Mouse (Mus musculus) thymus, postnatal 4 days (tissue): ENCODE data around the gene Mvk.
A peak's percentile ranks its signal among the peaks of the same experiment; 100 is the strongest.

Experiments used
- DNase-seq: peaks from one replicate; pipeline ENCODE4 v3.0.0; 2021

The Mvk gene

DNA sequence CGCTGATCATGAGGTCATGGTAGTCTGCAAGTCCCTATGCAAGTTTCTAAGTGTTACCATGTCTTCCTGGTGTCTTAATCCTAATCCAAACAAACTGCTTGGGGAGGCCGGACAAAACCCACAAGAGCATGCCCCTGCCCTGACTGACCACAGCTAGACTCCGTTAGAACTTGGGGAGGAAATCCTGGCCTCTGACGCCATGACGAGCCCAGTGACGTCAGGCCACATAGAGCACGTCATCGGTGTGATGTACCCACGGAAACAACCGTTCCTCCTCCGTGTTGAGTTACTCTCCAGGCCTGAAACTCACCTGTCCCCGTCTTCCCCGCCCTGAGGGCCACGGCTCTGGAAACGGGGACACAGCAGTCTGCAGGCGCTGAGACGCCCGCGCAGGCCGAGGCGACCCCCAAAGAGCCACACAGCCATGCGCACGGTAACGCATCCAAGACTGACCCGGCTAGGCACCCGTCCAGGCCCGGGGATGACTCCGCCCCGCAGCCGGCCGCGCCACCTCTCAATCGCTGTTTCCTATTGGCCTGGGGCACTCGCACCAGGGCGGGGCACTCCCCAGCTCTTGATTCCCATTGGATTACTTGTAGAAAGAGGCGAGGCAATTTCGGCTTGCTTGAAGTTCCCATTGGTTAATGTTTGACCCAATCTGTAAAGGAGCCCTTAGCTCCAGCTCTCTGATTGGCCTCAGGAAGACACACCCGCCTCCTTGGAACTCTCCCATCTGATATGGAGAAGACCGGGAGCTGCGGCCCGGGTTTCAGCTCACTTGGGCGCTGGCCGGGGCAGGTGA, at the start of gene Mvk, which contains the start of gene Mmab:
Gene Mvk, plus strand, starts transcription at position 704 of the 802 bp plus-strand sequence.
Gene Mmab, minus strand, starts transcription at position 495 of the 802 bp plus-strand sequence.
- peak; percentile 97 for DNase-seq

DNA sequence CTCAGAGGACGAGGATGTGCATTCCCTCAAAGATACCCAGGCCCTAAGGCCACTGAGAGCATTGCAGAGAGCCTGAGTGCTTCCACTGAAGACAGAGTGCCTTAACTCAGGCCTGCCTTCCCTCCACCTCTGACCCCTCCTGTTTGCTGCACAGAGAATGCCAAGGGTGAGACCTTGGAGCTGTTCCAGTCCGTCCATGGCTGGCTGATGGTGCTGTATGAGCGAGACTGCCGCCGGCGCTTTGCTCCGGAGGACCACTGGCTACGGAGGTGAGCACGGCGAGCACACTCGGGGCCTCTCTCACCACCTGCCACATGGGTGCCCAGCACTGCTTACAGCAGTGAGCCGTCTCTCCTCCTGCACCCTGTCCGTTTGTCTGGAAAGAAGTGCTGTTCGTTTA, 37.5 kb upstream of the Mvk start:
- DNase-seq: no peak

DNA sequence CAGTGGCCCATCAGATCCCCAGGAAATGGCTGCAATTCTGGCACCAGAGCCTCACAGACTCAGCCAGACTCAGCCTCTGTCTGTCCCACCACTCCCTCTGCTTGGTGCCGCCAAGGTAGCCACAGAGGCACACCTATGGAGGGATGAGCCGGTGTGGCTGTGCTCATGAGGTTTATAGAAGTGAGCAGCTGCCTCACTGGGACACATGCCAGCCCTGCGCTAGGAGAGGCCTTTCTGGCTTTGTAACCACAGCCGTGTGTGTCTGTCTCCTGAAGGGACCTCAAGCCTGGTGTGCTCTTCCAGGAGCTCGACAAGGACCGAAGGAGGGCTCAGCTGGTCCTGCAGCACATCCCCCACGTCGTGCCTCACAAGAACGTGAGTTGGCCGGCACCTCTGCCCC, 36.8 kb upstream of the Mvk start:
- no peak for DNase-seq

DNA sequence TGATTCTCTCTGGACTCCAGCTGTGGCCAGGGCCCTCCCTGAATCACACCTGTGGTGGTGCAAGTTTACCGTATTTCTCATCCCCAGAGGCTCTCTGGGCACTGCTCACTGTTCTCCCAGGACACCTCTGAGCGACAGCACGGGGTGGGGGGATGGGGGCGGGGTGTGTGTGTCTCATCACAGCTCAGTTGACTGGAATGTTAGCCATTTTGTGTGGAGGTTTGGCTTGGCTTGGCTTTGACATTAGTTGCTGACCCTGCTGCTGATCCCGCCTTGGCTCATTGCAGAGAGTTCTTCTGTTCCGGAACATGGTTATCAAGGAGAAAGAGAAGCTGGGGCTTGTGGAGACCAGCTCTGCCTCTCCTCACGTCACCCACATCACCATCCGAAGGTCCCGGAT, 36.3 kb upstream of the Mvk start:
- no peak for DNase-seq

DNA sequence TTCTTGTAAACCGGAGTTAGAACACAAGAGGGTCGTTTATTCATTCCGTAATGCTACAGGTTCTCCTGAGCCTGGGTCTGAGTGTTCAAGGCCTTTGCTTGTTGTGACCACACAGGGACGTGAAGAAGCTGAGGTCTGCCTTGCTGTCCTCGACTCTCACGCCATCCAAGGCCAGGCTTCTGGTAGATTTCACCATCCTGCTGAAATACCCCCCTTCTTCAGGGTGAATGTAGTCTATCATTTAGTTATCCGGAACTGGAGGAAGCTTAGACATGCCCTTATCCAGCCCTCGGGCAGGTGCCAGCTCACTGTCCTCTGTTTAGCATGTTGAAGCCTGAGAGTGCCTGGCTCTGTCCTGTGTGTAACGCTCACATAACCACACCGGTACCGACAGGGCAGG, 35.2 kb upstream of the Mvk start:
- no peak for DNase-seq

DNA sequence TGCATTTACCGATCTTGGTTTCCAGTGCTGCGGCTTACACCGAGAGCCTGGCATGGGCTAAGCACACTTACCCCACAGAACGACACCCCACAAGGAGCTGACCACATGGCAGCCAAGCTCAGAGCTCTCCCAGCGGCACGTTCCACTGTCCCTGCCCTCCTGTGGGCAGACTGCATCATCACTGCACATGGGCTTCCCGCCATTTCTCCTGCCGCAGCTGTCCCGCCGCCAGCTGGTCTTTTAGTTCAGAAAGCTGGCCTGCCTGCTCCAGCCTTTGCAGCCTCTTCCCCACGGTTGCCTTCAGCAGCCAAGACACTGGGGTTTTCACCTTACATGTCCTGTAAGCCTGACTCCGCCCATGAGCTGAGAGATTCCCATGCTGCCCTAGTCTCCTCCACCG, 33.6 kb upstream of the Mvk start:
- no peak for DNase-seq

DNA sequence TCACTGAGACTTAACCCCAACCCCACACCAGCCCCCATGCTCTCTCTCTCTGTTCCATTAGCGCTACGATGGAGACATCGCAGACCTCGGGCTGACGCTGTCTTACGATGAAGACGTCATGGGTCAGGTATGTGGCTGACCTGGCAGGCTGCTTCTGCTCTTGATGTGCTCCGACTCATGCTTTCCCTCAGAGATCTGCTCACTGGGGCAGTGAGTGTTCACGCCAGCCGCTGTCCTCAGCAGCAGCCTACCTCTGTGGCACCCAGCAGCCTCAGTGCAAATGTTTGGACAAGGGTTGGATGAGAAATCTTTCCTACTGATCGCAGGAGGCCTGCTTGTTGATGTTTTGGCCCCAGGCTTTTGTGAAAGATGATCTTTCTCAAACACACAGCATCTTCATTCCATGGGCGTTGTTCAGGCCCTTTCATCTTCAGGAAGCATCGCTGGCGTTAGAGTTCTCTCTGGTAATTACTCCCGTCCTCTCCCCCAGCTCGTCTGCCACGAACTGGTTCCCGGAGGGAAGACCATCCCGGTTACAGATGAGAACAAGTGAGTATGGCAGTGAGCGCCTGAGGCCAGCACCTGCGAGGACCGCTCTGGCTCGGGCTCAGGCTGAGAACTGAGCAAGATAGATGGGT, 31.6 kb upstream of the Mvk start:
- DNase-seq: no peak

DNA sequence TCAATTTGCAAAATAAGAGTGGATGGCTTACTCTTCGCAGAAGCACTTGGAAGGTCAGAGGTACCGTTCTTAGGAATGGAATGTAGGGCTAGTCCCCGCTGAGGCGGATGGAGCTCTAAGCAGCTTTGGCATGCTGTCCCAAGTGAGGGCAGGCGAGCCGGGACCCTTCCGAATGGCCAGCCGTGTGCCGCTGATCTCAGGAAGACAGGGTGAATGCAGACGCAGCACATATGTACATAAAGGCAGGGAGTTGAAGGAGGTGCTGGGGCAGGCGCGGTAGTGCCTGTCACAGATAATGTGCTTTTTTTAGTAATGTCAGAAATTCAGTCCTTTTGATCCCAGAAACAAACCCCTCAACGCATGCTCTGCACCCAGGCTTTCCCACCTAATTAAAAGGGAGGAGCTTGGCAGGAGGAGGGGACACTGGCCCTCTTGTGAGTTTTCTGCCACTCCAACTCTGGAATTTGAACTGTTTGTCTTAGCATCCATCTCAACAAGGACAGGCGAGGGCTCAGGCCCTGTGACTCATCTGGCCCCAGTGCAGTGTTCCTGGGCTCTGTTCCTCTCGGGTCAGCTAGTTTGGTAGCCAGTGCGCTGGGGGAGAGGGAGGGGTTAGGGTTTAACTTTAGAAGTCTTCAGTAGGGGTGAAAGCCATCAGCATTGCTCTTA, 30.9 kb upstream of the Mvk start:
- DNase-seq: no peak

DNA sequence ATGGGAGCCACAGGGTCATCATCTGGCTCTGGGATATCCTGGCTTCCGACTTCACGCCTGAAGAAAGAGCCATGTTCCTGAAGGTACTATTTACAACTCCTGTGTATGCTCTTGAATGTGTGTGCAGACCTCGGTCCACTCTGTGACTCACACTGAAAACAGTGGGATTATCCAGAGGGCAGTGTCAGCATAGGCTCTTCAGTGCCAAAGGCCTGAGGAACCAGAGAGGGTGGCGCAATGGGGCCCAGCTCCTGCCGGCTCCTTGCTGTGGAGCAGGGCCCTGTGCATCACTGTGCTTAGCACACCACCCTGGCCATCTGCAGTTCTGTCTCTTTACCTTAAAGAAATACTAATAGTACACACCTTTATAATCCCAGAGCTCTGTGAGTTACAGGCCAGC, 28.5 kb upstream of the Mvk start:
- no peak for DNase-seq

DNA sequence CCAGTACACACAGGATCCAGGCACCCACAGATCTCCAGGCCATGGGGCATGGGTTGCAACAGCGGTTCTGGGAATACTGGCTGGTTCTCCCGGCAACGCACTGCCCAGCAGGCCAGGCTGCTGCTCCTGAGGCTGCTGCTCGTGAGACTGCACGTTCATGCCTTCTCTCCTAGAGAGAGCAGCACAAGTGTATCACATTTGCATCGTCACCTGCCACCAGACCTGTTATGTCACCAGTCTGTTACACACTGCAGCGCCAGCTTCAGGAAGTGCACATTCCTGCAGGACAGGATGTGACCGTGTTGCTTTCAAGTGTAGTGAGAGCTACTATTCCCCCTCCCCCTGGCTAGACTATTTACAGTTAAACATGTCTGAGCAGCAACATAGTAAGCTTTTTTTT, 27.2 kb upstream of the Mvk start:
- DNase-seq: no peak

DNA sequence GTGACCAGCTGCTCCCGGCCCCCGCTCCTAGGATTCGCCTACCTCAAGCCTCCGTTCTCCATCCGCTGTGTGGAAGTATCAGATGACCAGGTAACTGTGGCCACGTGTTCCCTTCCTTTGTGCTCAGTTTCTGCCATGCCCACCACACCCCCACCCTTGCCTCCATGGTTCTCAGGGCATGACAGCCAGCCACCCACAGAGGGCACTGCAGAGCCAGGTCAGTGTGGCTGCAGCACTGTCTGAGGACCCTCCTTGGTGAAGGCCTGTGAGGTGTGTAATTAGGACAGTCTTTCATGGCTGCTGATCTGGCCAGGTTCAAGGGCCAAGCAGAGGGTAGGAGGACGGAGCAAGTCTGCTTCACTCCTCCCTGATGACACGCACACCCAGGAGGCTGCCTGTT, 25.5 kb upstream of the Mvk start:
- peak; percentile 50 for DNase-seq

DNA sequence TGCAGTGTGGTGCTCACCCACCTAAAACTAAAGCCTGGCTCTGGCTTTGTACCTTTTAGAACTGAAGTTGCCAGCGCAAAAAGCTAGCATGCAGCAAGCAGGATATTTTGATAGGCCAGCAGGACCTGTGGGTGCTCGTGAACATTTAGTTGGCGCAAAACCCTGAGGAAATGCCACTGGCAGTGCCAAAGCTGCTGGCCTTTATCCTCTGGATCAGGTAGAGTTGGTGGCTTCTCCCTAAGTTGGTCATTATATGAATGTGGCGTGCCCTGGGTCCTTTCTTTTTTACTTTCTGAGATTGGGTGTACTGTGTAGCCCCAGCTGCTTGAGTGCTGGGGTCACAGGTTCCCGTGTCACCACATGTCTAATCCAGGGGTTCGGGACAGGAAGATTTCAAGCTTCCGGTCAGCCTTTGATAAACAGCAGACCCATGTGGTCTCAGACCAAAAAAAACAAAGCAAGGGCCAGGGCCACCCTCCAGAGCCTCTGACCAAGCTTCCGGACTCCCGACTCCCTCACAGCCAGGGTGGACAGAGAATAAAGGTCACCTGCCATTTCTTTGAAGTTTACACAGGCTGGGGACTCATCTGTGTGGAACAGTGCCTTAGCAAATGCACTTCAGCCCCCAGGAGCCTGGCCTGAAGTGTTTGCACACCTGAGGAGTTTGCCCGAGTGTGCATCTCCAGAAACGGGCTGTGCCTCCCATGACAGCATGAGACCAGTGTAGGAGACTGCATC, 22.3 kb upstream of the Mvk start:
- DNase-seq: no peak

DNA sequence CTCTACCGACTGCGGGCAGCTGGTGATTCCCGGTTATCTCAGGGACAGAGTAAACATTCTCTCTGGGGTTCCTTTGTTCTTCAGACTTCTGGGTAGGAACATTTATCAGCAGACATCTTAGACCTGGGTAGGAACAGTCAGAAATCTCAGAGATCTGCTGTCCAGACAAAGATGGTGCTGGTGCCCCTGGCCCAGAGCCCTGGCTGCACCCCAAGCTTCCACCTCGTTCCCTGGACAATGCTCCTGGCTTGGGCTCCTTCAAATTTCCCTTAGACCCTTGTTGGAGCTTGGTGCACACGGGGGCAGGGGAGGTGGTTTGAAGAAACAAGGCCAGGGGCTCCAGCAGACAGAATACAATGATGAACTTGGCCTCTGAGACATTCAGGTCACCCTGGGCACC, 21.5 kb upstream of the Mvk start:
- no peak for DNase-seq

DNA sequence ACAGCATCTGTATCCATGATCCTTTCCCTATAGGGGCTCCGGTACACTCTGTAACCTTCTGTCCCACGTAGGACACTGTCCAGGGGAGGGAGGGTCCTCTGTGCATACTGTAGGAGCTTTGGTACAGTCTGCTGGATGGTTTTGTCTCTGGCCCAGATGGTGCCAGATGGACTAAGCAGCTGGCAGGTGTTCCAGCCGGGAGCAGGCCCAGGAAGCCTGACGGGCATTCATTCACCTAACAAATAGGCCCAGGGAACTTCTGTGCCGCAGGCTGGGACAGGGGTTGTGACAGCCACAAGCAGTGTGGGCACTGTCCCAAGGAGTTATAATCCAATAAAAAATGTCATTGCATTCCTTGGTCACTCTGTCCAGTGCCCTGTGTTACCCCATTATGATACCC, 20.1 kb upstream of the Mvk start:
- DNase-seq: no peak

DNA sequence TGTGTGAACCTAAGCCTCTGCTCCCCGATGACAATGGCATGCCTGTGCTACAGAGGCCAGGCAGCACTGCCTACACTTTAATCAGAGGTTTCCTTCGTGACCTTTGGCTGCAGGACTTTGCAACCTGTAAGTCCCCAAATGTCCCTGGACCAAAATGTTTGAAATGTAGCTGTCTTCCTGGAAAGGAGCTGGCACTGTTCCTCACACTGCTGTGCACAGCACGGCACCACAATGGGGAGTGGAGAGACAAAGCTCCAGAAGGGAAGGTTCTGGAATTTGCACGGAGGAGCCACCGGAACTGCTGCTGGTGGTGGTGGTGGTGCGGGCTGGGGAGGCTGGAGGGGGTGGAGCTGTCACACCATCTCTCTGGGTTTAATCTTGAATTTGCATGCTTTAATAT, 17.3 kb upstream of the Mvk start:
- no peak for DNase-seq

DNA sequence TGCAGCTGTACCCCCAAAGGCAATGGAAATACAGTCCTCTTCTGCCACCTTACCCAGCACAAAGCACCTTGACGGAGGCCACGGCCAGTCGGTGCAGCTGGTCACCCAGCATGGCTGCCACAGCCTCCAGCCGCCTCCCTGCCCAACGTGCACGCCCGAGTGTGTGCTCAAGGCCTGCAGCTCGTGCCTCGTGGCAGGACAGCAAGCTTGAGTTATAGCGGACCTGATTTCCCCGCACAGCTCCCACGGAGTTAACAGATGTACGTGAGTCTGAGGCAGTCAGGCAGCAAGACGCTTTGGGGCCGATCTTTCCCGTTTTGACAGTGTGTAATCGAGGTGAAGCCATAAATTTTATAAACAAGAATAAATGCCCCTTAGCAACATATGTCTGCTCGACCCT, 15.4 kb upstream of the Mvk start:
- DNase-seq: no peak

DNA sequence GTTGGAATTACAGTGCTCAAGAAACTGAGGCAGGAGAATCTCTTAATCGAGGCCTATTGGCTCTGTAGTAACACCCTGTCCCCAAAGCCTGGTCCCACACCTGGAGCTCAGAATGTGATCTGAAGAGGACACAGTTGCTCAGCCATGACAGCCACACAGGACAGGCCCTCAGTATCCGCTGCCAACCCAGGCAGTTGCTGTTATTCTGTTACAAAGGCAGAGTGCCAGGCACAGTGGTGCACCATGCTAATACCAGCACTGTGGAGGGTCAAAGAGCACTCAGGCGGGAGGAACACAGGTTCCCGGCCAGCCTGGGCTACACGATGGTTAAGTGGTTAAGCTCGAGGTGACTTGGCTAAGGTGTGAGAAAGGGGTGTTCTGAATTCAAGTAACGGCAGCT, 14.3 kb upstream of the Mvk start:
- no peak for DNase-seq

DNA sequence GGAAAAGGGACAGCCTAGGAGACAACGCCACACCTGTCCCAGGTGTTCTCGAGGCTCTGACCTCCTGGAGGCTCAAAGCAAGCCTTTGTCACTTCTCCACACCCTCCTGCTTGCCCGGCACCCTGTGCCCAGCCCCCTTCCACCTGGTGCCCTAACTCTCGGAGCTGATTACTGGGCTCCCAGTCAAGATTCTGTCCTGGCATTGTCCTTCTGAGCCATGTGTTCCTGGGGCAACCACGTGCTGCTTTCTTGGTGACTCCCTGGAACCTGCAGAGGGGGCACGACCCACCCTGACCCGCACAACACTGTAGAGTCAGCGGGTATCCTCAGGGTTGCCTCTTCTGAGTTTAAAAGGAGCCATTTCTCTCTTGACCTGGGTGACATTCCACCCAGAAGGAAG, 9.7 kb upstream of the Mvk start:
- no peak for DNase-seq

DNA sequence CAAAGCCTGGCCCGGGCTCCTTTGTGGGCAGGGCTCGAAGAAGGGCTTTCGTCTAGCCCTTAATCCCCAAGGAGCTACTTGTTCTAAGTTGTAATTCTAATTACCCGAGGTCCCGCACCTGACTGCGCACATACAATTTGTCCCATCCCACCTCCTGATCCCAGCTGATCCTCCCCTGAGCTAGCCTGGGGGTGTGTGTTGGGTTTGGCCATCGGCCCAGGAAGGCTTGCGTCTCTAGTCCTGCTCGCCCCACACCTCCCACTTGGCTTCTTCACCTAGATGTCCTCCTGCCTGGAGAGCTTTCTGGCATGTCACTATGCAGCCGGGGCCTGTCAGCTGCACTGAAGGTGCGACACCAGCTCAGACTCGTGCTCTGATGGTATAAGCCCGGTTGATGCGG, 8.5 kb upstream of the Mvk start:
- no peak for DNase-seq

DNA sequence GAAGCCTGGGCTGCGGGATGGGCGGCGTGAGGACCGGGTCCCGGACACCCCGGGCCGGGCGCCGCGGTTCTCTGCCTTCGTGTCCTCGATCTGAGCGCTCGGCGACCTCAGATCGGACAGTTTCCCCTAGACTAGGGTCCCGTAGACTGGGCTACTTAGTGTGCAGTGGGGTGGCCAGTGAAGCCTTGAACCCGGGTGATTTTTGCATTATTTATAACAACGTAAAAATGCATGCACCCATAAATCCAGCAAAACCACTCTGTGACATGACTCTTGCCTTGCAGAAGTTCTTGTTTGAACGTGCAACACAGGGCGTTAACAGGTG, 261 bp downstream of the Mvk start:
- DNase-seq: no peak

DNA sequence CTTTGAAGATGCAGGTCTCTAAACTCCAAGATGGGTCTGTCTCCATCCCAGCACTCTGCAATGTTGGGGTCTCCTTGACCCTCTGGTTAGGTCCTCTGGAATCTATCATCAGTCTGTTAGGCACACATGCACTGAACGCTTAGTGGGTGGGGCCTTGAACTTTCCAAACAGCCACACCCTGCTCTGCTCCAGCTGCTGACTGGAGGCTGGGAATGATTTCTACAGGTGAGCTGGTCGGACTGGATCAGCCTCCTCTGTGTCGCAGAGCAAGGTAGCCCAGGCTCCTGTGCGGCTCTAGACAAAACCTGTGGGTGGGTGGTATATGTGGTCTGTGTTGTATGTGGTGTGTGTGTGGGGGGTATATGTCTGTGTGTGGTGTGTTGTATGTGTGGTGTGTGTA, 4.9 kb downstream of the Mvk start:
- no peak for DNase-seq

DNA sequence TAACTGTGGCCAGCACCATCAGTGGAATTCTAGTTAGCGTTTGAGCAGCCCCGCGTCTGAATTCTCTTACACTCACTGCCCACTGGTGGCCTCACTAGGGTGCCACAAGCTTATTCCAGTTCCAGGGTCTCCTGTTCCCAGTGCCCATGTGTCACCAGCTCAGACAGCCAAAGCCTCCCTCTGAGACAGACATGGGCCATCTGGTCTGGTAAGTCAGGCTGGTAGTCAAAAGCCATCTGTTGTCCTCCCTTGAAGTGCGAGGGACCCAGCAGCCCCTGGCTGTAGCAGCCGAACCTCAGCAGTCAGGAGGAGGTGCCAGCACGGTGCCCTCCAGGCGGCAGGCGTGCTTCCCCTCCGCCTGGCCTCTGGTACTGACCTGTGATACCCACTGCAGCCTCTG, 12.2 kb downstream of the Mvk start:
- no peak for DNase-seq

DNA sequence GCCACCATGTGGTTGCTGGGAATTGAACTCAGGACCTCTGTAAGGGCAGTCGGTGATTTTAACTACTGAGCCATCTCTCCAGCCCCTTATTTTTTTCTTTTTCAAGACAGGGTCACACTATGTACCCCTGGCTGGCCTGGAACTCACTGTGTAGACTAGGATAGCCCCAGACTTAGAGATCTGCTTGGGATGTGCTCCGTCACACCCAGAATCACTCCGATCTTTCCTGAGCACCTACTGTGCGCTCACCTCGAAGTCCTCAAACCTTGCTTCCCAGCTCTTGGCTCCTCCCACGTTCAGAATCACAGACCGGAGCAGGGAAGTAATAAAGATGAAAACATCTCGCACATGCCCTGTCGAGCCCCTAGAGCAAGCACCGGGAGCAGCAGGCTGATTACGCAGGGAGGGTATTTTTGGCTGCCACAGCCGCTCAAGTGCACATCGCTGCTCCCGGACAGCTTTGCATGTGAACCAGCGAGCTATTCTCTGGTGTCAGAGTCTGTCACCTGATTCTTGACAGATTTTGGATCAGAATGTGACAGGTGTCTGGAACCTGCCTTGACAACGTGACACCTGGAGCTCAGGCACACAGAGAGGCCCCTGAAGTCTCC, 13.0 kb downstream of the Mvk start:
- no peak for DNase-seq
